Mouse (Mus musculus) olfactory bulb, adult 2 months (tissue): ENCODE results near the gene Ptms.

ENCODE experiments used
- CTCF ChIP-seq: fragments of 200-500 bp; IDR thresholded peaks from 2 replicates; pipeline ENCODE4 v1.5.1; 2012; ENCODE audit warnings: low read depth, mild to moderate bottlenecking, low read length, moderate library complexity; ENCODE audit not compliant: insufficient read depth
- POLR2A ChIP-seq: fragments of 200-500 bp; IDR thresholded peaks from 2 replicates; pipeline ENCODE4 v1.6.1; 2012; ENCODE audit warnings: mild to moderate bottlenecking, low read depth, low read length, moderate library complexity; ENCODE audit not compliant: insufficient read depth

GRCm38 (mm10) chr6:124883351-124883750 is 36.6 kb downstream of the Ptms start:
- TF ChIP-seq CTCF, result no peak
- no peak for TF ChIP-seq POLR2A
